Mouse (Mus musculus): Measurements from ENCODE around the gene Mief2. TPM values are rescaled to one million over a fixed set of nuclear protein-coding genes. Genes with fewer than 3 reads are reported as not detected.

The Mief2 gene
- total and polyA plus RNA-seq, 2 experiments from 2014 or later: 26.5 to 35.7 TPM

GRCm38 (mm10) chr11:60772161-60772560 lies 44.0 kb downstream of the Mief2 start:
- no peaks in the 10 kb centered on the region for H3K27me3 ChIP-seq (ENCODE audit: insufficient read depth, low read length)
- H3K27ac ChIP-seq (ENCODE audit: low read depth, low read length): no peak overlapping the region
- 84% methylated on average over 4 of the region's 4 CpGs for WGBS
- ATAC-seq (no peak), DNase-seq (no peak)
- no peak overlapping the region for H3K4me2 ChIP-seq (ENCODE audit: low read depth)
- H3K36me3 ChIP-seq (ENCODE audit: insufficient read depth): no peaks in the 10 kb centered on the region
- H3K9me3 ChIP-seq (ENCODE audit: low read length): no peaks in the 10 kb centered on the region
- H3K4me1 ChIP-seq (ENCODE audit: insufficient read depth): peaks cover 11% of the 10 kb centered on the region; the same call in 1 of the 2 replicates
- no peak for TF ChIP-seq CTCF (IDR thresholded peaks at IDR 0.05; ENCODE audit: low read depth)
- H3K4me3 ChIP-seq (ENCODE audit: low read depth, low read length): no peak overlapping the region
- H3K9ac ChIP-seq: no peak overlapping the region

GRCm38 (mm10) chr11:60774158-60774689 lies 46.0 kb downstream of the Mief2 start:
- H3K9ac ChIP-seq: no peak overlapping the region
- peaks cover 21% of the 10 kb centered on the region for H3K4me1 ChIP-seq (ENCODE audit: insufficient read depth)
- DNase-seq (no peak), ATAC-seq (no peak)
- H3K27me3 ChIP-seq (ENCODE audit: insufficient read depth, low read length): no peaks in the 10 kb centered on the region
- WGBS: 89% methylated on average over 3 of the region's 3 CpGs
- H3K4me2 ChIP-seq (ENCODE audit: low read depth): no peak overlapping the region
- no peak for TF ChIP-seq CTCF (IDR thresholded peaks at IDR 0.05; ENCODE audit: low read depth)
- H3K27ac ChIP-seq (ENCODE audit: low read depth, low read length): no peak overlapping the region
- H3K9me3 ChIP-seq (ENCODE audit: low read length): no peaks in the 10 kb centered on the region
- 0 out of 2 replicates have a peak, but pooled peaks cover 2% of the 10 kb centered on the region for H3K36me3 ChIP-seq (ENCODE audit: insufficient read depth)
- H3K4me3 ChIP-seq (ENCODE audit: low read depth, low read length): no peak overlapping the region

- H3K4me3 ChIP-seq (ENCODE audit: low read depth, low read length): no peak overlapping the region
- 91% methylated on average over 1 of the region's 1 CpGs for WGBS
- peaks cover 26% of the 10 kb centered on the region for H3K4me1 ChIP-seq (ENCODE audit: insufficient read depth)
- H3K27me3 ChIP-seq (ENCODE audit: insufficient read depth, low read length): no peaks in the 10 kb centered on the region
- DNase-seq (no peak), ATAC-seq (no peak)
- H3K36me3 ChIP-seq (ENCODE audit: insufficient read depth): 0 out of 2 replicates have a peak, but pooled peaks cover 3% of the 10 kb centered on the region
- no peak overlapping the region for H3K9ac ChIP-seq
- no peak overlapping the region for H3K4me2 ChIP-seq (ENCODE audit: low read depth)
- no peaks in the 10 kb centered on the region for H3K9me3 ChIP-seq (ENCODE audit: low read length)
- no peak overlapping the region for H3K27ac ChIP-seq (ENCODE audit: low read depth, low read length)
- TF ChIP-seq CTCF (IDR thresholded peaks at IDR 0.05; ENCODE audit: low read depth): no peak
These were observed 46.6 kb downstream of the Mief2 start for GRCm38 (mm10) chr11:60774841-60775240.

- Histone ChIP-seq H3K4me1 (ENCODE audit: insufficient read depth) (peaks cover 31% of the 10 kb centered on the region), H3K4me2 (ENCODE audit: low read depth) (peak overlapping the region; percentile 83; the same call in 1 of the 2 replicates), H3K9ac (peak overlapping the region; percentile 77; the same call in 1 of the 2 replicates), H3K9me3 (ENCODE audit: low read length) (no peaks in the 10 kb centered on the region), H3K27me3 (ENCODE audit: insufficient read depth, low read length) (no peaks in the 10 kb centered on the region), H3K4me3 (ENCODE audit: low read depth, low read length) (peak overlapping the region; percentile 92; the same call in 1 of the 2 replicates), H3K36me3 (ENCODE audit: insufficient read depth) (0 out of 2 replicates have a peak, but pooled peaks cover 3% of the 10 kb centered on the region), H3K27ac (ENCODE audit: low read depth, low read length) (no peak overlapping the region)
- no peak for TF ChIP-seq CTCF (IDR thresholded peaks at IDR 0.05; ENCODE audit: low read depth)
- ATAC-seq (no peak), DNase-seq (no peak)
- WGBS: 40% methylated on average over 6 of the region's 6 CpGs
These were observed 47.4 kb downstream of the Mief2 start for GRCm38 (mm10) chr11:60775578-60775977.

- Histone ChIP-seq H3K27ac (ENCODE audit: low read depth, low read length) (peak overlapping the region; percentile 83; the same call in 1 of the 2 replicates), H3K9me3 (ENCODE audit: low read length) (no peaks in the 10 kb centered on the region), H3K9ac (peak overlapping the region; percentile 77), H3K27me3 (ENCODE audit: insufficient read depth, low read length) (no peaks in the 10 kb centered on the region), H3K4me2 (ENCODE audit: low read depth) (peak overlapping the region; percentile 83), H3K4me3 (ENCODE audit: low read depth, low read length) (peak overlapping the region; percentile 92), H3K36me3 (ENCODE audit: insufficient read depth) (0 out of 2 replicates have a peak, but pooled peaks cover 3% of the 10 kb centered on the region), H3K4me1 (ENCODE audit: insufficient read depth) (peaks cover 37% of the 10 kb centered on the region)
- TF ChIP-seq CTCF (IDR thresholded peaks at IDR 0.05; ENCODE audit: low read depth): no peak
- ATAC-seq (no peak), DNase-seq (no peak)
- 5% methylated on average over 17 of the region's 17 CpGs for WGBS
These were observed 48.1 kb downstream of the Mief2 start for GRCm38 (mm10) chr11:60776107-60776828.

GRCm38 (mm10) chr11:60776829-60777740 lies 48.9 kb downstream of the Mief2 start, which contains the start of the genes Top3a and Smcr8:
Gene Top3a, minus strand, starts transcription at chr11:60777365.
Gene Smcr8, plus strand, starts transcription at chr11:60777524.
- no peak for TF ChIP-seq CTCF (IDR thresholded peaks at IDR 0.05; ENCODE audit: low read depth)
- DNase-seq: peak; percentile 95
- WGBS: under 1% methylated on average over 62 of the region's 62 CpGs
- Histone ChIP-seq H3K9me3 (ENCODE audit: low read length) (no peaks in the 10 kb centered on the region), H3K36me3 (ENCODE audit: insufficient read depth) (0 out of 2 replicates have a peak, but pooled peaks cover 3% of the 10 kb centered on the region), H3K4me2 (ENCODE audit: low read depth) (peak within 1 kb of the TSS; percentile 83), H3K4me1 (ENCODE audit: insufficient read depth) (peaks cover 38% of the 10 kb centered on the region), H3K4me3 (ENCODE audit: low read depth, low read length) (peak within 1 kb of the TSS; percentile 92), H3K27ac (ENCODE audit: low read depth, low read length) (peak within 1 kb of the TSS; percentile 83), H3K9ac (peak within 1 kb of the TSS; percentile 77), H3K27me3 (ENCODE audit: insufficient read depth, low read length) (no peaks in the 10 kb centered on the region)
- ATAC-seq: peak; percentile 99
